Mouse (Mus musculus) CH12.LX (cell line): ENCODE measurements around the gene Rbbp5.

Source experiments
- CTCF ChIP-seq, 2 experiments: IDR thresholded peaks in 1 of 2; conservative IDR thresholded peaks in 1 of 2; 2 replicates each; pipeline ENCODE4 v1.5.1; 2011 to 2012; ENCODE audit warnings: low read depth in 2 of 2, low read length in 2 of 2, improper control_type of control experiment in 1 of 2, inconsistent platforms in 1 of 2, mild to moderate bottlenecking in 1 of 2, moderate library complexity in 1 of 2
- KAT2A ChIP-seq: IDR thresholded peaks from 2 replicates; pipeline ENCODE4 v1.6.1; 2012; ENCODE audit warnings: low read length, improper control_type of control experiment, inconsistent platforms; ENCODE audit not compliant: insufficient replicate concordance
- MXI1 ChIP-seq: IDR thresholded peaks from 2 replicates; pipeline ENCODE4 v1.6.1; 2011; ENCODE audit warnings: mild to moderate bottlenecking, low read depth, low read length, improper control_type of control experiment

GRCm38 (mm10) chr1:132543789-132544188 is 66.6 kb downstream of the Rbbp5 start:
- no peak for TF ChIP-seq CTCF (conservative IDR thresholded peaks at IDR 0.05 in 1 of 2, IDR thresholded peaks at IDR 0.05 in 1 of 2; ENCODE audit: low read depth in 2 of 2, low read length in 2 of 2)
- no peak for TF ChIP-seq KAT2A
- TF ChIP-seq MXI1 = no peak
